Mouse (Mus musculus): ENCODE measurements around the gene Hcn1.

GRCm38 (mm10) chr13:118000538-118000937 lies 398.4 kb downstream of the Hcn1 start:
- TF ChIP-seq POLR2A (IDR thresholded peaks at IDR 0.05; ENCODE audit: control insufficient read depth, low read depth, low read length): no peak
- no peak for TF ChIP-seq CTCF (IDR thresholded peaks at IDR 0.05; ENCODE audit: control insufficient read depth, insufficient read depth, insufficient replicate concordance, low read depth, low read length)
